Mouse (Mus musculus) intestine, embryonic 16.5 days (tissue): ENCODE data around the gene Pitpnc1. TPM values are rescaled to one million over a fixed set of nuclear protein-coding genes. Genes with fewer than 3 reads are reported as not detected.

Source experiments
- ATAC-seq: fragments of 200-750 bp; cut with Nextera tagmentation; 2 replicates; pipeline ENCODE4 v1.8.0; 2017; ENCODE audit warnings: moderate TSS enrichment, moderate library complexity
- H3K27ac ChIP-seq: fragments of 300-500 bp; sonication (generic); 2 replicates; pipeline ENCODE4 v1.5.1; 2014; ENCODE audit warnings: mild to moderate bottlenecking, low read length
- H3K27me3 ChIP-seq: fragments of 300-500 bp; sonication (generic); replicated peaks from 2 replicates; pipeline ENCODE4 v1.6.1; 2014; ENCODE audit warnings: low read length, control low read depth, mixed read lengths; ENCODE audit not compliant: control insufficient read depth, insufficient read depth
- H3K36me3 ChIP-seq: fragments of 300-500 bp; sonication (generic); 2 replicates; pipeline ENCODE4 v1.6.1; 2014; ENCODE audit warnings: low read length, control low read depth; ENCODE audit not compliant: control insufficient read depth, insufficient read depth
- H3K4me1 ChIP-seq: fragments of 300-500 bp; sonication (generic); 2 replicates; pipeline ENCODE4 v1.6.1; 2014; ENCODE audit warnings: low read length, control low read depth, mixed read lengths; ENCODE audit not compliant: control insufficient read depth, insufficient read depth
- H3K4me2 ChIP-seq: fragments of 300-500 bp; sonication (generic); 2 replicates; pipeline ENCODE4 v1.6.1; 2014; ENCODE audit warnings: low read depth, low read length, control low read depth
- H3K4me3 ChIP-seq: fragments of 300-500 bp; sonication (generic); 2 replicates; pipeline ENCODE4 v1.5.1; 2014; ENCODE audit warnings: mild to moderate bottlenecking, low read length
- H3K9ac ChIP-seq: fragments of 300-500 bp; sonication (generic); 2 replicates; pipeline ENCODE4 v1.6.1; 2014; ENCODE audit warnings: low read depth, low read length
- H3K9me3 ChIP-seq: fragments of 300-500 bp; sonication (generic); 2 replicates; pipeline ENCODE4 v1.6.1; 2016; ENCODE audit warnings: low read length, control low read depth; ENCODE audit not compliant: control insufficient read depth
- WGBS: fragments of 180-500 bp; shearing (Covaris S2); extraction: QIAGEN DNeasy Blood & Tissue Kit; methylation state at CpG from one replicate; pipeline ENCODE4 v1.1.7; 2014; 5-methylcytosine and 5-hydroxymethylcytosine counted together
- polyA plus RNA-seq: library from polyadenylated mRNA; unstranded; fragments of >200 nt; fragmentation: Nextera tagmentation; extraction: Ambion mirVana; gene quantifications from 2 replicates; pipeline ENCODE4 v1.2.1, GENCODE M21; 2015

Pitpnc1 gene
- polyA plus RNA-seq, 1 experiment from 2014 or later: 10.6 TPM

GRCm38 (mm10) chr11:107458986-107459385 lies 11.5 kb downstream of the Pitpnc1 start:
- Histone ChIP-seq H3K4me2 (no peak overlapping the region), H3K9me3 (no peaks in the 10 kb centered on the region), H3K4me1 (peaks cover 10% of the 10 kb centered on the region), H3K27ac (no peak overlapping the region), H3K27me3 (no peaks in the 10 kb centered on the region), H3K9ac (no peak overlapping the region), H3K36me3 (no peaks in the 10 kb centered on the region), H3K4me3 (no peak overlapping the region)
- 81% methylated on average over 7 of the region's 7 CpGs for WGBS
- ATAC-seq: no peak

- Histone ChIP-seq H3K4me3 (no peak overlapping the region), H3K9ac (no peak overlapping the region), H3K4me2 (no peak overlapping the region), H3K27ac (no peak overlapping the region), H3K36me3 (0 out of 2 replicates have a peak, but pooled peaks cover 3% of the 10 kb centered on the region), H3K27me3 (no peaks in the 10 kb centered on the region), H3K4me1 (peaks cover 10% of the 10 kb centered on the region), H3K9me3 (no peaks in the 10 kb centered on the region)
- 65% methylated on average over 12 of the region's 12 CpGs for WGBS
- no peak for ATAC-seq
Observed at GRCm38 (mm10) chr11:107458286-107458685, 12.2 kb downstream of the Pitpnc1 start.

- H3K9ac ChIP-seq: no peak overlapping the region
- H3K36me3 ChIP-seq: 0 out of 2 replicates have a peak, but pooled peaks cover 3% of the 10 kb centered on the region
- peaks cover 10% of the 10 kb centered on the region for H3K4me1 ChIP-seq
- H3K27me3 ChIP-seq: no peaks in the 10 kb centered on the region
- no peak overlapping the region for H3K27ac ChIP-seq
- no peak overlapping the region for H3K4me3 ChIP-seq
- ATAC-seq: no peak
- H3K9me3 ChIP-seq: no peaks in the 10 kb centered on the region
- 84% methylated on average over 3 of the region's 3 CpGs for WGBS
- H3K4me2 ChIP-seq: no peak overlapping the region
Observed at GRCm38 (mm10) chr11:107457282-107457681, 13.2 kb downstream of the Pitpnc1 start.

GRCm38 (mm10) chr11:107454546-107455462 lies 15.7 kb downstream of the Pitpnc1 start:
- peak overlapping the region; percentile 22 for H3K4me2 ChIP-seq
- no peaks in the 10 kb centered on the region for H3K27me3 ChIP-seq
- 0 out of 2 replicates have a peak, but pooled peaks cover 3% of the 10 kb centered on the region for H3K36me3 ChIP-seq
- H3K27ac ChIP-seq: no peak overlapping the region
- no peak overlapping the region; the same call in none of the 2 replicates for H3K4me3 ChIP-seq
- peak; percentile 53 for ATAC-seq
- no peaks in the 10 kb centered on the region for H3K9me3 ChIP-seq
- no peak overlapping the region for H3K9ac ChIP-seq
- whole genome bisulfite sequencing: 37% methylated on average over 19 of the region's 19 CpGs
- H3K4me1 ChIP-seq: peaks cover 14% of the 10 kb centered on the region

GRCm38 (mm10) chr11:107452053-107452452 lies 18.4 kb downstream of the Pitpnc1 start:
- Histone ChIP-seq H3K4me1 (peaks cover 22% of the 10 kb centered on the region), H3K27ac (no peak overlapping the region), H3K4me2 (no peak overlapping the region), H3K27me3 (no peaks in the 10 kb centered on the region), H3K36me3 (0 out of 2 replicates have a peak, but pooled peaks cover 3% of the 10 kb centered on the region), H3K9me3 (no peaks in the 10 kb centered on the region), H3K4me3 (no peak overlapping the region), H3K9ac (no peak overlapping the region)
- WGBS: 84% methylated on average over 7 of the region's 7 CpGs
- ATAC-seq: no peak

GRCm38 (mm10) chr11:107451106-107451505 lies 19.4 kb downstream of the Pitpnc1 start:
- Histone ChIP-seq H3K4me3 (no peak overlapping the region), H3K9ac (no peak overlapping the region), H3K36me3 (0 out of 2 replicates have a peak, but pooled peaks cover 3% of the 10 kb centered on the region), H3K4me1 (peaks cover 22% of the 10 kb centered on the region), H3K27ac (no peak overlapping the region), H3K27me3 (no peaks in the 10 kb centered on the region), H3K4me2 (no peak overlapping the region), H3K9me3 (no peaks in the 10 kb centered on the region)
- ATAC-seq: peak; percentile 41; the same call in 1 of the 2 replicates
- 67% methylated on average over 10 of the region's 10 CpGs for WGBS

- no peak for ATAC-seq
- Histone ChIP-seq H3K9ac (no peak overlapping the region), H3K4me3 (no peak overlapping the region), H3K9me3 (no peaks in the 10 kb centered on the region), H3K36me3 (0 out of 2 replicates have a peak, but pooled peaks cover 3% of the 10 kb centered on the region), H3K4me2 (no peak overlapping the region), H3K4me1 (peaks cover 18% of the 10 kb centered on the region), H3K27me3 (no peaks in the 10 kb centered on the region), H3K27ac (no peak overlapping the region)
- WGBS: 61% methylated on average over 6 of the region's 6 CpGs
Observed at GRCm38 (mm10) chr11:107450097-107450496, 20.4 kb downstream of the Pitpnc1 start.

- Histone ChIP-seq H3K9me3 (no peaks in the 10 kb centered on the region), H3K4me2 (no peak overlapping the region), H3K4me1 (peaks cover 12% of the 10 kb centered on the region; the same call in 1 of the 2 replicates), H3K36me3 (0 out of 2 replicates have a peak, but pooled peaks cover 3% of the 10 kb centered on the region), H3K27me3 (no peaks in the 10 kb centered on the region), H3K27ac (no peak overlapping the region), H3K9ac (no peak overlapping the region), H3K4me3 (no peak overlapping the region)
- 0 out of 2 replicates have a peak, but pooled peaks have one; percentile 43 for ATAC-seq
- WGBS: 70% methylated on average over 17 of the region's 17 CpGs
Observed at GRCm38 (mm10) chr11:107449169-107449910, 21.2 kb downstream of the Pitpnc1 start.

GRCm38 (mm10) chr11:107447915-107448314 lies 22.6 kb downstream of the Pitpnc1 start:
- Histone ChIP-seq H3K36me3 (no peaks in the 10 kb centered on the region), H3K27ac (no peak overlapping the region), H3K9ac (no peak overlapping the region), H3K4me2 (no peak overlapping the region), H3K4me3 (no peak overlapping the region), H3K9me3 (no peaks in the 10 kb centered on the region), H3K27me3 (no peaks in the 10 kb centered on the region), H3K4me1 (peaks cover 12% of the 10 kb centered on the region; the same call in 1 of the 2 replicates)
- ATAC-seq: no peak
- 87% methylated on average over 9 of the region's 9 CpGs for WGBS
